19 mouse cellular contexts compared by ENCODE assay signal in genomic region chr6:98933135-98933724, GRCm38 (mm10).
A peak's percentile ranks its signal among the peaks of the same experiment; 100 is the strongest.
DNase-seq lines count a peak whose midpoint lies in the region; ATAC-seq lines count a peak whose summit lies in the region.
"Had no signal": no experiment of that assay in that cellular context is flagged by ENCODE, and none has a peak within 500 bp of the region (broad histone marks: within the 10 kb centered on the region; RNA-seq: fewer than 3 reads in every experiment).

No protein-coding gene starts in this region.

- H3K4me1 ChIP-seq in forebrain, embryonic 14.5 days (ENCODE audit: control insufficient read depth, insufficient read depth, low read length), result peaks cover 5% of the 10 kb centered on the region; the same call in 1 of the 2 replicates
- H3K4me1 ChIP-seq in forebrain, embryonic 11.5 days (replicated peaks; ENCODE audit: control insufficient read depth, insufficient read depth, low read length), result no peaks in the 10 kb centered on the region
- H3K4me1 ChIP-seq in midbrain, embryonic 15.5 days, result peaks cover 9% of the 10 kb centered on the region
- H3K4me1 ChIP-seq in midbrain, embryonic 13.5 days (replicated peaks), result peaks cover 28% of the 10 kb centered on the region
- peaks cover 57% of the 10 kb centered on the region for H3K4me1 ChIP-seq in neural tube, embryonic 13.5 days (replicated peaks)
- H3K4me1 ChIP-seq: heart, embryonic 12.5 days had no signal

- no peak overlapping the region for H3K9ac ChIP-seq in forebrain, embryonic 14.5 days (ENCODE audit: low read length)
- no peak overlapping the region for H3K9ac ChIP-seq in forebrain, embryonic 11.5 days (ENCODE audit: low read length)
- H3K9ac ChIP-seq in midbrain, embryonic 15.5 days, result no peak overlapping the region
- no peak overlapping the region; the same call in 1 of the 2 replicates for H3K9ac ChIP-seq in midbrain, embryonic 13.5 days (replicated peaks)
- H3K9ac ChIP-seq in neural tube, embryonic 13.5 days, result no peak overlapping the region
- H3K9ac ChIP-seq: heart, embryonic 12.5 days; hindbrain, embryonic 14.5 days had no signal

- 64% methylated on average over 18 of the region's 18 CpGs for WGBS in forebrain, embryonic 14.5 days
- 82% methylated on average over 18 of the region's 18 CpGs for WGBS in forebrain, embryonic 11.5 days
- WGBS in midbrain, embryonic 15.5 days, result 69% methylated on average over 18 of the region's 18 CpGs
- WGBS in midbrain, embryonic 13.5 days, result 73% methylated on average over 18 of the region's 18 CpGs
- 19% methylated on average over 18 of the region's 18 CpGs for WGBS in neural tube, embryonic 13.5 days

- H3K9me3 ChIP-seq in forebrain, embryonic 14.5 days (replicated peaks; ENCODE audit: control insufficient read depth, low read length), result no peaks in the 10 kb centered on the region
- H3K9me3 ChIP-seq in forebrain, embryonic 11.5 days (ENCODE audit: control insufficient read depth, low read length), result no peaks in the 10 kb centered on the region
- no peaks in the 10 kb centered on the region for H3K9me3 ChIP-seq in midbrain, embryonic 15.5 days
- no peaks in the 10 kb centered on the region for H3K9me3 ChIP-seq in midbrain, embryonic 13.5 days
- H3K9me3 ChIP-seq in neural tube, embryonic 13.5 days, result no peaks in the 10 kb centered on the region
- H3K9me3 ChIP-seq: heart, embryonic 12.5 days had no signal

- ATAC-seq in forebrain, embryonic 14.5 days, result no peak
- ATAC-seq in forebrain, embryonic 11.5 days (replicated peaks; ENCODE audit: low FRiP score), result no peak
- peak; percentile 29; the same call in 1 of the 2 replicates for ATAC-seq in midbrain, embryonic 15.5 days (replicated peaks)
- ATAC-seq in midbrain, embryonic 13.5 days, result no peak
- ATAC-seq in neural tube, embryonic 13.5 days (ENCODE audit: low read depth), result peak; percentile 46; the same call in 1 of the 2 replicates
- ATAC-seq: forebrain, embryonic 16.5 days; lung, postnatal 0 days had no signal

- no peak overlapping the region for H3K4me2 ChIP-seq in forebrain, embryonic 14.5 days (ENCODE audit: low read length)
- H3K4me2 ChIP-seq in forebrain, embryonic 11.5 days (ENCODE audit: low read depth, low read length, severe bottlenecking), result no peak overlapping the region
- no peak overlapping the region for H3K4me2 ChIP-seq in midbrain, embryonic 15.5 days
- H3K4me2 ChIP-seq in midbrain, embryonic 13.5 days (replicated peaks), result no peak overlapping the region
- peak overlapping the region; percentile 24; the same call in 1 of the 2 replicates for H3K4me2 ChIP-seq in neural tube, embryonic 13.5 days
- H3K4me2 ChIP-seq: heart, embryonic 12.5 days; hindbrain, embryonic 14.5 days had no signal

- H3K27ac ChIP-seq in forebrain, embryonic 14.5 days (ENCODE audit: low read depth, low read length), result no peak overlapping the region
- no peak overlapping the region for H3K27ac ChIP-seq in forebrain, embryonic 11.5 days (ENCODE audit: low read depth, low read length)
- H3K27ac ChIP-seq in midbrain, embryonic 15.5 days, result 0 out of 2 replicates have a peak overlapping the region, but pooled peaks have one; percentile 22
- H3K27ac ChIP-seq in midbrain, embryonic 13.5 days, result no peak overlapping the region
- H3K27ac ChIP-seq in neural tube, embryonic 13.5 days (replicated peaks), result peak overlapping the region; percentile 52; the same call in 1 of the 2 replicates
- H3K27ac ChIP-seq: hindbrain, embryonic 14.5 days had no signal

- DNase-seq in forebrain, embryonic 14.5 days (ENCODE audit: low spot score), result peak; percentile 16
- no peak for DNase-seq in forebrain, embryonic 11.5 days (ENCODE audit: low spot score)
- DNase-seq in hindlimb bud, embryonic 11.5 days (ENCODE audit: extremely low spot score, low read depth, low spot score), result peak; percentile 24
- DNase-seq in urinary bladder, adult 18-20 months (ENCODE audit: low spot score in 2 of 2), result no peak
- no peak for DNase-seq in adrenal gland, postnatal 14 days
- DNase-seq: cerebellum, adult 2 months; heart, postnatal 14 days; kidney, adult 2 months; kidney, postnatal 36 days; liver; midbrain, embryonic 14.5 days; thymus, adult 18-20 months had no signal

- H3K4me3 ChIP-seq in forebrain, embryonic 14.5 days (ENCODE audit: low read depth, low read length), result no peak overlapping the region
- no peak overlapping the region for H3K4me3 ChIP-seq in forebrain, embryonic 11.5 days (ENCODE audit: low read depth, low read length)
- no peak overlapping the region for H3K4me3 ChIP-seq in midbrain, embryonic 15.5 days
- no peak overlapping the region for H3K4me3 ChIP-seq in midbrain, embryonic 13.5 days (replicated peaks)
- no peak overlapping the region for H3K4me3 ChIP-seq in neural tube, embryonic 13.5 days
- H3K4me3 ChIP-seq: heart, embryonic 12.5 days had no signal

- no peaks in the 10 kb centered on the region for H3K27me3 ChIP-seq in forebrain, embryonic 14.5 days (replicated peaks; ENCODE audit: control insufficient read depth, insufficient read depth, low read length)
- no peaks in the 10 kb centered on the region for H3K27me3 ChIP-seq in forebrain, embryonic 11.5 days (ENCODE audit: control insufficient read depth, insufficient read depth, low read length)
- H3K27me3 ChIP-seq in midbrain, embryonic 15.5 days (replicated peaks), result no peaks in the 10 kb centered on the region
- H3K27me3 ChIP-seq in midbrain, embryonic 13.5 days, result no peaks in the 10 kb centered on the region
- no peaks in the 10 kb centered on the region for H3K27me3 ChIP-seq in neural tube, embryonic 13.5 days
- H3K27me3 ChIP-seq: heart, embryonic 12.5 days had no signal

- H3K36me3 ChIP-seq in forebrain, embryonic 14.5 days (ENCODE audit: control insufficient read depth, insufficient read depth, low read length), result peaks cover 10% of the 10 kb centered on the region; the same call in 1 of the 2 replicates
- H3K36me3 ChIP-seq in forebrain, embryonic 11.5 days (ENCODE audit: control insufficient read depth, insufficient read depth, low read length), result peaks cover 3% of the 10 kb centered on the region
- H3K36me3 ChIP-seq in midbrain, embryonic 15.5 days (replicated peaks), result 0 out of 2 replicates have a peak, but pooled peaks cover 3% of the 10 kb centered on the region
- peaks cover 35% of the 10 kb centered on the region for H3K36me3 ChIP-seq in midbrain, embryonic 13.5 days
- H3K36me3 ChIP-seq in neural tube, embryonic 13.5 days, result peaks cover 22% of the 10 kb centered on the region

Comparison
In these comparisons a context has a peak if more than half of its experiments do, and no peak if none do; other contexts are left out.
1. ATAC-seq: peak in midbrain, embryonic 15.5 days (single experiment) and neural tube, embryonic 13.5 days (single experiment); none in forebrain, embryonic 14.5 days (single experiment), forebrain, embryonic 11.5 days (single experiment) and midbrain, embryonic 13.5 days (single experiment).
2. DNase-seq: peak in forebrain, embryonic 14.5 days (single experiment) and hindlimb bud, embryonic 11.5 days (single experiment); none in forebrain, embryonic 11.5 days (single experiment), urinary bladder, adult 18-20 months (0 of 2) and adrenal gland, postnatal 14 days (single experiment).
3. H3K27ac ChIP-seq: peak in midbrain, embryonic 15.5 days (single experiment) and neural tube, embryonic 13.5 days (single experiment); none in forebrain, embryonic 14.5 days (single experiment), forebrain, embryonic 11.5 days (single experiment) and midbrain, embryonic 13.5 days (single experiment).